8 mouse cellular contexts compared by ENCODE assay signal in genomic region chr6:47978897-47979368, GRCm38 (mm10). TPM values are rescaled to one million over a fixed set of nuclear protein-coding genes. Genes with fewer than 3 reads are reported as not detected.
DNase-seq lines count a peak whose midpoint lies in the region; ATAC-seq lines count a peak whose summit lies in the region.

No protein-coding gene starts in this region.

- H3K36me3 ChIP-seq in hindbrain, embryonic 15.5 days, result no peaks in the 10 kb centered on the region

- peak; percentile 57 for DNase-seq in T-cell, adult 2 months (ENCODE audit: low spot score)
- DNase-seq in cerebellum, adult 8-10 months, result peak; percentile 81
- peak; percentile 83 to 85 for DNase-seq in frontal cortex, postnatal 36 days (ENCODE audit: low spot score in 2 of 2)
- DNase-seq in layer of hippocampus, postnatal 25 days (ENCODE audit: extremely low spot score in 1 of 2, low spot score in 1 of 2), result peak; percentile 61 to 72
- peak; percentile 79 for DNase-seq in lung, postnatal 14 days
- DNase-seq in right cerebral cortex, adult 18-20 months, result peak; percentile 73
- DNase-seq in urinary bladder, postnatal 14 days (ENCODE audit: low spot score), result peak; percentile 77

- no peak overlapping the region for H3K4me3 ChIP-seq in hindbrain, embryonic 15.5 days

- no peaks in the 10 kb centered on the region for H3K9me3 ChIP-seq in hindbrain, embryonic 15.5 days

- no peak overlapping the region for H3K27ac ChIP-seq in hindbrain, embryonic 15.5 days (replicated peaks)

- peak; percentile 89 for ATAC-seq in hindbrain, embryonic 15.5 days (ENCODE audit: low FRiP score, low read depth)

- no peak overlapping the region for H3K4me2 ChIP-seq in hindbrain, embryonic 15.5 days

- 15% methylated on average over 6 of the region's 6 CpGs for WGBS in hindbrain, embryonic 15.5 days

- H3K27me3 ChIP-seq in hindbrain, embryonic 15.5 days, result no peaks in the 10 kb centered on the region

- no peak overlapping the region for H3K9ac ChIP-seq in hindbrain, embryonic 15.5 days

- no peaks in the 10 kb centered on the region for H3K4me1 ChIP-seq in hindbrain, embryonic 15.5 days (replicated peaks)

RNA-seq across cellular contexts. Expression of gene Zfp956, which starts 25.7 kb away (rescaled TPM):
- polyA plus RNA-seq in hindbrain, embryonic 15.5 days (2015; fragmentation: Nextera tagmentation; extraction: Ambion mirVana), result 19.6 and 23.0 TPM in 2 replicates
- 10 to 100 TPM; 19.3 to 22.6 TPM for total RNA-seq in layer of hippocampus, postnatal 25 days (2021)

RNA-seq across cellular contexts. Expression of gene Zfp212, which starts 58.7 kb away (rescaled TPM):
- 16.9 TPM in 2 replicates for polyA plus RNA-seq in hindbrain, embryonic 15.5 days (2015; fragmentation: Nextera tagmentation; extraction: Ambion mirVana)
- 10 to 100 TPM; 17.0 to 17.3 TPM for total RNA-seq in layer of hippocampus, postnatal 25 days (2021)
